Mouse (Mus musculus): ENCODE results near the gene Ppm1g.

DNA sequence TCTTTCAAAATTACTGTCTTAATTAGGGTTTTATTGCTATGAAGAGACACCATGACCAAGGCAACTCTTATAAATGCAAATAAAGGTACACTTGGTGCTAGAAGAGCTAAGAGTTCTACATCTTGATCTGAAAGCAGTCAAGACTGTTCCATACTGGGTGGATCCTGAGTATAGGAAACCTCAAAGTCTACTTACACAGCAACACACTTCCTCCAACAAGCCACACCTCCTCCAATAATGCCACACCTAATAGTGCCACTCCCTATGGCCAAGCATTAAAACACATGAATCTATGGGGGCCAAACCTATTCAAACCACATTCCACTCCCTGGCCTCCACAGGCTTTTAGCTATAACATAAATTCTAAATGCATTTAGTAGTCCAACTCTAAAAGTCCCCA is 58.0 kb downstream of the Ppm1g start:
- TF ChIP-seq CTCF (conservative IDR thresholded peaks at IDR 0.05; ENCODE audit: insufficient read depth, insufficient read length, low read depth, low read length): no peak
- no peak for TF ChIP-seq POLR2A (IDR thresholded peaks at IDR 0.05; ENCODE audit: low read depth, low read length)

Data from kidney, adult 2 months (tissue).